Mouse (Mus musculus) G1E (cell line): ENCODE measurements around the gene A730015C16Rik. TPM values are rescaled to one million over a fixed set of nuclear protein-coding genes. Genes with fewer than 3 reads are reported as not detected.

Experiments
- ATAC-seq: 2 replicates; pipeline ENCODE4 v1.8.0; 2016; ENCODE audit warnings: mild to moderate bottlenecking; ENCODE audit not compliant: insufficient number of reproducible peaks, poor library complexity, low FRiP score, severe bottlenecking; ENCODE audit errors: extremely low read depth
- DNase-seq: peaks from one replicate; pipeline ENCODE4 v3.0.0; 2012; ENCODE audit warnings: low spot score
- H3K27me3 ChIP-seq: 2 replicates; pipeline ENCODE4 v1.6.1; 2012; ENCODE audit warnings: mild to moderate bottlenecking, low read length, inconsistent platforms; ENCODE audit not compliant: insufficient read depth
- H3K36me3 ChIP-seq: replicated peaks from 2 replicates; pipeline ENCODE3; 2012; ENCODE audit warnings: mild to moderate bottlenecking, inconsistent platforms
- H3K4me1 ChIP-seq: 2 replicates; pipeline ENCODE4 v1.6.1; 2012; ENCODE audit warnings: low read depth, low read length, inconsistent platforms, mixed read lengths; ENCODE audit not compliant: insufficient read depth
- H3K4me3 ChIP-seq: 2 replicates; pipeline ENCODE4 v1.5.1; 2012; ENCODE audit warnings: low read depth, mild to moderate bottlenecking, inconsistent platforms, low read length, moderate library complexity, mixed read lengths
- H3K9me3 ChIP-seq: replicated peaks from 2 replicates; pipeline ENCODE4 v1.6.1; 2012; ENCODE audit warnings: inconsistent platforms
- CTCF ChIP-seq: IDR thresholded peaks from 2 replicates; pipeline ENCODE4 v1.5.1; 2012; ENCODE audit warnings: low read depth, low read length, inconsistent platforms, mixed read lengths
- POLR2AphosphoS5 ChIP-seq: IDR thresholded peaks from 2 replicates; pipeline ENCODE4 v1.6.1; 2012; ENCODE audit warnings: low read depth, low read length, inconsistent platforms; ENCODE audit not compliant: insufficient replicate concordance
- polyA plus RNA-seq: library from polyadenylated mRNA; stranded (reverse); fragments of >175 nt; gene quantifications from 2 replicates; pipeline ENCODE4 v1.2.3, GENCODE M21; 2012
- total RNA-seq, 2 experiments: library from RNA; stranded (forward) in 1 of 2; stranded (reverse) in 1 of 2; fragments of 200-1000 nt in 1 of 2; fragments of >200 nt in 1 of 2; fragmentation: Nextera tagmentation in 1 of 2; gene quantifications; 2 replicates each; pipeline ENCODE4 v1.2.3; 2014 to 2017

The A730015C16Rik gene
- total and polyA plus RNA-seq, 3 experiments = 0.60 TPM; not detected in 2

DNA sequence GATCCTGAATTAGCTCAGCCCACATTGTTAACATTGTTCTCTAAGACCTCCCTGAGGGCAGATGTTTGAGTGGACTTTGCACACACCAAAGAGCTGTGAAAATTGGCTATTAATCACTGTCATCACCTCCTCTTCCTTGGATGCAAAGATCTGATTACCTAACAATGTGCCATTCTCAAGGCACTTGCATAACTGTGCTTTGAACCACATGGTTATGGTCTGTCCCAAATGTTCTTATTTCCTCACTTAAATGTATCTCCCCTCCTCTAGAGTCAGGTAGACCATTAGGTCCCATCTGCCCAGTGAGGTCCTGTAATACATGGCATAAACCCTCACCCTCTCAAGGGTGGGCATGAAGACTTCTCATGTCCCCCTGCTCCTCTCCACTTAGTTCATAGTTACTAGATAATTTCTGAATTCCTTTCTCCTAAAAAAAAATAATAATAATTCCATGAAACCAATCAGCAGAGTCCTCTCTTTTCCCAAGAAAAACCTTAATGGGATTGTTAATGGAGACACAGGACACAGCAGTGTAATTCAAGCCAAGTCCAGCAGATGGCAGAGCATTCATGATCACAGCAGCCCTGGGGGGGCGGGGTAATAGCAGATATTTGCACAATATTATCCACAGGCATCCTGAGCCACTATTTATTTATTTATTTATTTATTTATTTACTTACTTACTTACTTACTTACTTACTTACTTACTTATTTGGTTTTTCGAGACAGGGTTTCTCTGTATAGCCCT is 50.2 kb downstream of the A730015C16Rik start:
- DNase-seq = peak; percentile 21
- Histone ChIP-seq H3K36me3 (no peaks in the 10 kb centered on the region), H3K27me3 (peaks cover 28% of the 10 kb centered on the region), H3K4me1 (no peaks in the 10 kb centered on the region), H3K9me3 (no peaks in the 10 kb centered on the region), H3K4me3 (no peak overlapping the region)
- no peak for TF ChIP-seq POLR2AphosphoS5
- TF ChIP-seq CTCF = peak; percentile 53
- ATAC-seq = no peak

Other genes starting within 250 kb of the A730015C16Rik start
- 35.0 and 45.7 TPM in 2 replicates for gene Cc2d1b, start 228.7 kb downstream of the A730015C16Rik start, total RNA-seq (2014; fragmentation: Nextera tagmentation)
- 75.9 and 85.8 TPM in 2 replicates for gene Cc2d1b, start 228.7 kb downstream of the A730015C16Rik start, total RNA-seq (2017)
- 73.5 and 80.8 TPM in 2 replicates for gene Cc2d1b, start 228.7 kb downstream of the A730015C16Rik start, polyA plus RNA-seq
- not detected in 2 replicates for gene 3110021N24Rik, start 129.0 kb downstream of the A730015C16Rik start, total RNA-seq (2014; fragmentation: Nextera tagmentation)
- 0.05 TPM in 1 of 2 replicates, not detected in the other for gene 3110021N24Rik, start 129.0 kb downstream of the A730015C16Rik start, total RNA-seq (2017)
- gene 3110021N24Rik, start 129.0 kb downstream of the A730015C16Rik start, polyA plus RNA-seq = not detected in 2 replicates
- not detected in 2 replicates for gene Zfyve9, start 67.8 kb downstream of the A730015C16Rik start, total RNA-seq (2014; fragmentation: Nextera tagmentation)
- gene Zfyve9, start 67.8 kb downstream of the A730015C16Rik start, total RNA-seq (2017) = 0.16 and 0.17 TPM in 2 replicates
- gene Zfyve9, start 67.8 kb downstream of the A730015C16Rik start, polyA plus RNA-seq = not detected in 2 replicates
- gene Btf3l4, start 15.0 kb downstream of the A730015C16Rik start, total RNA-seq (2014; fragmentation: Nextera tagmentation) = 115 and 119 TPM in 2 replicates
- 62.1 and 88.3 TPM in 2 replicates for gene Btf3l4, start 15.0 kb downstream of the A730015C16Rik start, total RNA-seq (2017)
- 8.8 and 9.8 TPM in 2 replicates for gene Btf3l4, start 15.0 kb downstream of the A730015C16Rik start, polyA plus RNA-seq
- 76.2 and 79.1 TPM in 2 replicates for gene Txndc12, start 14.0 kb downstream of the A730015C16Rik start, total RNA-seq (2014; fragmentation: Nextera tagmentation)
- 54.4 and 56.6 TPM in 2 replicates for gene Txndc12, start 14.0 kb downstream of the A730015C16Rik start, total RNA-seq (2017)
- gene Txndc12, start 14.0 kb downstream of the A730015C16Rik start, polyA plus RNA-seq = 7.7 and 10.2 TPM in 2 replicates
- 32.5 and 34.4 TPM in 2 replicates for gene Kti12, start 834 bp downstream of the A730015C16Rik start, total RNA-seq (2014; fragmentation: Nextera tagmentation)
- 36.9 and 39.3 TPM in 2 replicates for gene Kti12, start 834 bp downstream of the A730015C16Rik start, total RNA-seq (2017)
- gene Kti12, start 834 bp downstream of the A730015C16Rik start, polyA plus RNA-seq = 89.1 and 98.8 TPM in 2 replicates
- gene Rab3b, start 30.4 kb upstream of the A730015C16Rik start, total RNA-seq (2014; fragmentation: Nextera tagmentation) = not detected in 2 replicates
- 0.05 and 0.06 TPM in 2 replicates for gene Rab3b, start 30.4 kb upstream of the A730015C16Rik start, total RNA-seq (2017)
- 0.13 TPM in 1 of 2 replicates, not detected in the other for gene Rab3b, start 30.4 kb upstream of the A730015C16Rik start, polyA plus RNA-seq
- gene Nrd1, start 152.0 kb upstream of the A730015C16Rik start, total RNA-seq (2014; fragmentation: Nextera tagmentation) = 261 and 309 TPM in 2 replicates
- gene Nrd1, start 152.0 kb upstream of the A730015C16Rik start, total RNA-seq (2017) = 103 and 117 TPM in 2 replicates
- gene Nrd1, start 152.0 kb upstream of the A730015C16Rik start, polyA plus RNA-seq = 26.9 and 32.9 TPM in 2 replicates